Mouse (Mus musculus): ENCODE measurements around the gene Uvrag. TPM values are rescaled to one million over a fixed set of nuclear protein-coding genes. Genes with fewer than 3 reads are reported as not detected.

Uvrag gene
- polyA plus RNA-seq, 1 experiment: 45.9 TPM

GRCm38 (mm10) chr7:98995126-98995727 is 145.7 kb downstream of the Uvrag start:
- WGBS: 72% methylated on average over 5 of the region's 5 CpGs

GRCm38 (mm10) chr7:98994137-98994536 is 146.8 kb downstream of the Uvrag start:
- Histone ChIP-seq H3K4me3 (ENCODE audit: extremely low read depth, insufficient read depth, insufficient read length) (no peak overlapping the region), H3K4me1 (ENCODE audit: control insufficient read depth, insufficient read depth, insufficient read length) (peaks cover 18% of the 10 kb centered on the region; the same call in 1 of the 2 replicates), H3K36me3 (ENCODE audit: control insufficient read depth, insufficient read depth, low read length) (peaks cover 7% of the 10 kb centered on the region), H3K27me3 (ENCODE audit: control insufficient read depth, insufficient read depth, low read length) (no peaks in the 10 kb centered on the region), H3K27ac (ENCODE audit: insufficient read depth, low read length) (no peak overlapping the region)
- DNase-seq (ENCODE audit: low read depth in 1 of 2, low spot score in 2 of 2): no peak
- WGBS: 27% methylated on average over 6 of the region's 6 CpGs
- TF ChIP-seq CTCF (IDR thresholded peaks at IDR 0.05; ENCODE audit: extremely low read depth, insufficient read depth, insufficient read length, insufficient replicate concordance) (no peak), POLR2A (IDR thresholded peaks at IDR 0.05; ENCODE audit: low read depth, low read length) (no peak)

More at GRCm38 (mm10) chr7:98995126-98995727, 145.7 kb downstream of the Uvrag start:
- TF ChIP-seq POLR2A (IDR thresholded peaks at IDR 0.05; ENCODE audit: low read depth, low read length) (no peak), CTCF (IDR thresholded peaks at IDR 0.05; ENCODE audit: extremely low read depth, insufficient read depth, insufficient read length, insufficient replicate concordance) (no peak)
- Histone ChIP-seq H3K4me1 (ENCODE audit: control insufficient read depth, insufficient read depth, insufficient read length) (peaks cover 18% of the 10 kb centered on the region; the same call in 1 of the 2 replicates), H3K36me3 (ENCODE audit: control insufficient read depth, insufficient read depth, low read length) (peaks cover 5% of the 10 kb centered on the region; the same call in 1 of the 2 replicates), H3K27ac (ENCODE audit: insufficient read depth, low read length) (no peak overlapping the region), H3K27me3 (ENCODE audit: control insufficient read depth, insufficient read depth, low read length) (no peaks in the 10 kb centered on the region), H3K4me3 (ENCODE audit: extremely low read depth, insufficient read depth, insufficient read length) (no peak overlapping the region)
- no peak for DNase-seq (ENCODE audit: low read depth in 1 of 2, low spot score in 2 of 2)

GRCm38 (mm10) chr7:98993395-98993794 is 147.5 kb downstream of the Uvrag start:
- TF ChIP-seq POLR2A (IDR thresholded peaks at IDR 0.05; ENCODE audit: low read depth, low read length) (no peak), CTCF (IDR thresholded peaks at IDR 0.05; ENCODE audit: extremely low read depth, insufficient read depth, insufficient read length, insufficient replicate concordance) (no peak)
- Histone ChIP-seq H3K4me3 (ENCODE audit: extremely low read depth, insufficient read depth, insufficient read length) (no peak overlapping the region), H3K27me3 (ENCODE audit: control insufficient read depth, insufficient read depth, low read length) (no peaks in the 10 kb centered on the region), H3K27ac (ENCODE audit: insufficient read depth, low read length) (peak overlapping the region; percentile 78), H3K36me3 (ENCODE audit: control insufficient read depth, insufficient read depth, low read length) (peaks cover 9% of the 10 kb centered on the region), H3K4me1 (ENCODE audit: control insufficient read depth, insufficient read depth, insufficient read length) (peaks cover 18% of the 10 kb centered on the region; the same call in 1 of the 2 replicates)
- WGBS: 6% methylated on average over 4 of the region's 4 CpGs
- DNase-seq (ENCODE audit: low read depth in 1 of 2, low spot score in 2 of 2): peak; percentile 15 to 18

- Histone ChIP-seq H3K4me1 (ENCODE audit: control insufficient read depth, insufficient read depth, insufficient read length) (peaks cover 19% of the 10 kb centered on the region; the same call in 1 of the 2 replicates), H3K27ac (ENCODE audit: insufficient read depth, low read length) (no peak overlapping the region), H3K36me3 (ENCODE audit: control insufficient read depth, insufficient read depth, low read length) (peaks cover 12% of the 10 kb centered on the region), H3K27me3 (ENCODE audit: control insufficient read depth, insufficient read depth, low read length) (no peaks in the 10 kb centered on the region), H3K4me3 (ENCODE audit: extremely low read depth, insufficient read depth, insufficient read length) (no peak overlapping the region)
- DNase-seq (ENCODE audit: low read depth in 1 of 2, low spot score in 2 of 2): no peak
- 93% methylated on average over 2 of the region's 2 CpGs for WGBS
- TF ChIP-seq POLR2A (IDR thresholded peaks at IDR 0.05; ENCODE audit: low read depth, low read length): no peak
- TF ChIP-seq CTCF (IDR thresholded peaks at IDR 0.05; ENCODE audit: extremely low read depth, insufficient read depth, insufficient read length, insufficient replicate concordance): no peak
Measured at GRCm38 (mm10) chr7:98991204-98991761, 149.7 kb downstream of the Uvrag start.

- H3K4me1 ChIP-seq (ENCODE audit: control insufficient read depth, insufficient read depth, insufficient read length): peaks cover 24% of the 10 kb centered on the region; the same call in 1 of the 2 replicates
- no peak overlapping the region for H3K27ac ChIP-seq (ENCODE audit: insufficient read depth, low read length)
- no peak overlapping the region for H3K4me3 ChIP-seq (ENCODE audit: extremely low read depth, insufficient read depth, insufficient read length)
- TF ChIP-seq POLR2A (IDR thresholded peaks at IDR 0.05; ENCODE audit: low read depth, low read length): no peak
- TF ChIP-seq CTCF (IDR thresholded peaks at IDR 0.05; ENCODE audit: extremely low read depth, insufficient read depth, insufficient read length, insufficient replicate concordance): no peak
- 74% methylated on average over 1 of the region's 1 CpGs for WGBS
- peaks cover 15% of the 10 kb centered on the region for H3K36me3 ChIP-seq (ENCODE audit: control insufficient read depth, insufficient read depth, low read length)
- H3K27me3 ChIP-seq (ENCODE audit: control insufficient read depth, insufficient read depth, low read length): no peaks in the 10 kb centered on the region
- DNase-seq (ENCODE audit: low read depth in 1 of 2, low spot score in 2 of 2): no peak
Measured at GRCm38 (mm10) chr7:98990510-98990909, 150.4 kb downstream of the Uvrag start.

- H3K36me3 ChIP-seq (ENCODE audit: control insufficient read depth, insufficient read depth, low read length): peaks cover 19% of the 10 kb centered on the region
- TF ChIP-seq CTCF (IDR thresholded peaks at IDR 0.05; ENCODE audit: extremely low read depth, insufficient read depth, insufficient read length, insufficient replicate concordance): no peak
- TF ChIP-seq POLR2A (IDR thresholded peaks at IDR 0.05; ENCODE audit: low read depth, low read length): no peak
- DNase-seq (ENCODE audit: low read depth in 1 of 2, low spot score in 2 of 2): no peak
- WGBS: 80% methylated on average over 14 of the region's 14 CpGs
- peaks cover 8% of the 10 kb centered on the region; the same call in 1 of the 2 replicates for H3K4me1 ChIP-seq (ENCODE audit: control insufficient read depth, insufficient read depth, insufficient read length)
- H3K4me3 ChIP-seq (ENCODE audit: extremely low read depth, insufficient read depth, insufficient read length): no peak overlapping the region
- H3K27me3 ChIP-seq (ENCODE audit: control insufficient read depth, insufficient read depth, low read length): no peaks in the 10 kb centered on the region
- no peak overlapping the region for H3K27ac ChIP-seq (ENCODE audit: insufficient read depth, low read length)
Measured at GRCm38 (mm10) chr7:98986962-98987441, 153.9 kb downstream of the Uvrag start.

GRCm38 (mm10) chr7:98985935-98986334 is 155.0 kb downstream of the Uvrag start:
- Histone ChIP-seq H3K27me3 (ENCODE audit: control insufficient read depth, insufficient read depth, low read length) (no peaks in the 10 kb centered on the region), H3K4me1 (ENCODE audit: control insufficient read depth, insufficient read depth, insufficient read length) (peaks cover 8% of the 10 kb centered on the region; the same call in 1 of the 2 replicates), H3K36me3 (ENCODE audit: control insufficient read depth, insufficient read depth, low read length) (peaks cover 19% of the 10 kb centered on the region), H3K27ac (ENCODE audit: insufficient read depth, low read length) (no peak overlapping the region), H3K4me3 (ENCODE audit: extremely low read depth, insufficient read depth, insufficient read length) (no peak overlapping the region)
- WGBS: 96% methylated on average over 2 of the region's 2 CpGs
- TF ChIP-seq POLR2A (IDR thresholded peaks at IDR 0.05; ENCODE audit: low read depth, low read length) (no peak), CTCF (IDR thresholded peaks at IDR 0.05; ENCODE audit: extremely low read depth, insufficient read depth, insufficient read length, insufficient replicate concordance) (no peak)
- no peak for DNase-seq (ENCODE audit: low read depth in 1 of 2, low spot score in 2 of 2)
